Mouse (Mus musculus) brain, embryonic 14.5 days (tissue): ENCODE measurements around the gene Clmn.

Experiments
- CTCF ChIP-seq: fragments of 200-500 bp; IDR thresholded peaks from 2 replicates; pipeline ENCODE4 v1.5.1; 2012; ENCODE audit warnings: inconsistent platforms, mild to moderate bottlenecking, moderate library complexity, borderline replicate concordance; ENCODE audit not compliant: insufficient read depth, insufficient read length; ENCODE audit errors: extremely low read depth
- POLR2A ChIP-seq: fragments of 200-500 bp; IDR thresholded peaks from 2 replicates; pipeline ENCODE4 v1.6.1; 2012; ENCODE audit warnings: mild to moderate bottlenecking, inconsistent platforms, borderline replicate concordance; ENCODE audit not compliant: poor library complexity, insufficient read depth, insufficient read length, severe bottlenecking; ENCODE audit errors: extremely low read depth

DNA sequence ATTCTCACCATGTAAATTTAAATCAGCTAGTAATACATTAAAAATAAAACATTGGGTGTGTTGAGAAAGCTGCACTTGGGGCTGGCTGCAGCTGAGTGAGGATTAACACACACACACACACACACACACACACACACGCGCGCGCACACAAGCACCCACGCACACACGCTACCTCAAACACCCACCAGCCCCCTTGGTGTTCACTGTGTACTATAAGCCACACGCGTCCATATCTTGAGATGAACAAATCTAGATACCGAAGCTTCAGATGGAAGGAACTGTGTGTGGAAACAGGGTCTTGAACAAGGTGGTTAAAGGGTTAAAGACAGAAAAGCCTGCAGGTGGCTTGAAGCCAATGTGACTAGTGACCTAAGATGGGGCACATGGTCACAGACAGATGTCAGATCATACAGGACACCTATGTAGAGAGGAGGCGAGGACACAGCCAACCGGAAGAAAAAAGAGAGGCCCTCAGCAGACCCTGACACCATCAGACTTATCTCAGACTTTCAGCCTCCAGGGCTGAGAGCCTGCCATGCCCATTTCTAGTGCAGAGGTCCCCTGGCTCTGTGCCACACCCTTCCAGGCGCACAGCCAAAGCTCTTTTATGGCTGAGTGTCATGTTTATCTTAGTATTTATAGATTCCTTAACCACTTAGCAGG lies 40.5 kb downstream of the Clmn start:
- no peak for TF ChIP-seq CTCF
- no peak for TF ChIP-seq POLR2A
